Mouse (Mus musculus): ENCODE measurements around the gene 1110012L19Rik. TPM values are rescaled to one million over a fixed set of nuclear protein-coding genes. Genes with fewer than 3 reads are reported as not detected.

Gene 1110012L19Rik
- polyA plus RNA-seq, 1 experiment from 2014 or later = 20.4 TPM

Other genes with a start within 250 kb of the 1110012L19Rik start
- 39.7 TPM for gene Ids, start 20.8 kb upstream of the 1110012L19Rik start, polyA plus RNA-seq (2021)
- gene Tmem185a, start 91.3 kb downstream of the 1110012L19Rik start, polyA plus RNA-seq (2021) = 57.4 TPM

Data from Patski (cell line).